Mouse (Mus musculus) layer of hippocampus, adult 2 months (tissue): ENCODE measurements around the gene Ifitm3. TPM values are rescaled to one million over a fixed set of nuclear protein-coding genes. Genes with fewer than 3 reads are reported as not detected.
A peak's percentile ranks its signal among the peaks of the same experiment; 100 is the strongest.
"Not testable (repeated sequence)": the region's sequence is repeated elsewhere in the genome, so short reads cannot be mapped to it uniquely, and the experiment has no call there.

Experiments used
- DNase-seq, 2 experiments: peaks; one replicate each; pipeline ENCODE4 v3.0.0; 2022; ENCODE audit warnings: low spot score in 2 of 2
- H3K27ac ChIP-seq: fragments of 200-600 bp; 2 replicates; pipeline ENCODE4 v1.8.1; 2022
- H3K4me3 ChIP-seq: fragments of 200-600 bp; 2 replicates; pipeline ENCODE4 v1.8.1; 2022; ENCODE audit warnings: mild to moderate bottlenecking
- CTCF ChIP-seq: fragments of 200-600 bp; conservative IDR thresholded peaks from 2 replicates; pipeline ENCODE4 v1.8.1; 2022; ENCODE audit warnings: antibody characterized with exemption, mild to moderate bottlenecking, moderate library complexity
- total RNA-seq, 2 experiments: library from RNA; stranded (reverse); gene quantifications; 2 replicates each; pipeline ENCODE4 v1.2.3; 2021

Ifitm3 gene
- total RNA-seq, 2 experiments from 2014 or later, result 9.6 to 13.9 TPM

GRCm38 (mm10) chr7:141046931-141047580 is 36.5 kb upstream of the Ifitm3 start:
- TF ChIP-seq CTCF, result no peak
- Histone ChIP-seq H3K4me3 (no peak overlapping the region), H3K27ac (peak overlapping the region; percentile 81)
- DNase-seq, result no peak

DNA sequence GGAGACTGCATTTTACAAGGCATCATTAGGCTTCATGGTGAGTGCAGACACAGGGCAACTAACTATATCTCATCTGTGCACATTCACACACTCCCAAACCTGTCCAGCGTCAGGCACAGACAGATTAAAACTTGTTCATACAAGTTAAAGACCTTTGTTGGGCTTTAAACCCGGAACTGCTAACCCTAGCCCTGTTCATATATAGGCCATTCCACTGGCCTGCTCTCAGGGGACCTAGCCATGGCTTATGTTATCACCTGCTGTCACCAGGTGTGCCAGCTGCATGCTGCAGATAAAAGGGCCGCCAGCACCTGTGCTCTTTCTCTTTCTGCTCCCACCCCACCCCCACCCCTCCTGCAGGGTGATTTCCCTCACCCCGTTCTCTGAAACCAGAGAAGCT is 32.0 kb upstream of the Ifitm3 start:
- no peak for DNase-seq
- TF ChIP-seq CTCF, result no peak
- Histone ChIP-seq H3K4me3 (no peak overlapping the region), H3K27ac (no peak overlapping the region)

DNA sequence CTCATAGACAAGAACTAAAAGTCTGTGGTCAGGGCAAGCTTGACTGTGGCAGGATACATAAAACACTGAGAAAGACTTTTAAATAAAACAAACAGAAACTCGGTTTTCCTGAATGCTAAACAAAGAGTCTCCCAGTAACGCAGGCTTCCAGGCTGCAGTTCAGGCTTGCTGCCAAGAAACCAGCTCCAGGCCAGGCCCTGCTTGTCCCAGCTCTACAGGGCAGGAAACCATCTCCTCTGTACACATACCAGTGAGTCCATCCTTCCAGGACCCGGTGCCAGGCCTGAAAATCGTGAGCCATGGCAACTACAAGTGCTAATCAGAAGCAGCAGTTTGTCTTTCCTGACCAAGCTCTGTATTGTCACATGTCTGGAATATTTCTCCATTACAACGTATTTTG is 31.1 kb upstream of the Ifitm3 start:
- H3K27ac ChIP-seq, result peak overlapping the region; percentile 72
- no peak overlapping the region for H3K4me3 ChIP-seq
- DNase-seq, result no peak
- no peak for TF ChIP-seq CTCF

DNA sequence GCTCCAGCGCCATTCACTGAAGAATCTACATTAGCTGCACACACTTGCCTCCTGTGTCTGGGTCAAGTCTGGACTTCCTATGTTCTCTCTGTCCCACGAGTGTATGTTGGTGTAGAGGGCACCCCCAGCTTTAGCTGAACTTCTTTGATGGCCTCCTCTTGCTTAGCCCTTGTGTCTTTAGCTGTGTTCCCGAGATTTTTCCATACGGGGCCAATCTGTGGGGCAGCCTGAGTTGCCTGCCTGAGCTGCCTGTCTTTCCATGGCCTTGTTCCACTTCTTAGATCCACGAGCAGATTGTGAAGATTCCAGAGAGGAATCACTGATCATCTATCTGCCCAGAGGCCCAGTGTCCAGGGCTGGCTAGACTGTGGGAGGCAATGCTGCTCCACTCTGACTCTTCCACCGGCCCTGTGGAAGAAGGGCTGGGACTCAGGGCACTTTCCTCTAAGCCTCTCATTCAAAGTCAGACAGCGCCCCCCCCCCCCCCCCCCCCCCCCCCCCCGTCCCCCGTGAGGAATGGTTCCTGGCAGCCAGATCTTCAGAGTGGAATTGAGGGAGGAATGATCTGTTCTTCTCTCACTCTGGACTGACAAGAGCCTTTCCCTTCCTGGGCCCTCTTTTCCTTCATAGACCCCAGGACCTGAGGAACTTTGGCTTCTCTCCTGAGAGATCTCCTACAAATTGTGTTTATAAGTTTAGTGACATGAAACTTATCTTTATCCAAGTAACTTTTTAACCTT is 30.5 kb upstream of the Ifitm3 start:
- no peak for DNase-seq
- peak overlapping the region; percentile 72 for H3K27ac ChIP-seq
- no peak overlapping the region for H3K4me3 ChIP-seq
- TF ChIP-seq CTCF, result no peak

DNA sequence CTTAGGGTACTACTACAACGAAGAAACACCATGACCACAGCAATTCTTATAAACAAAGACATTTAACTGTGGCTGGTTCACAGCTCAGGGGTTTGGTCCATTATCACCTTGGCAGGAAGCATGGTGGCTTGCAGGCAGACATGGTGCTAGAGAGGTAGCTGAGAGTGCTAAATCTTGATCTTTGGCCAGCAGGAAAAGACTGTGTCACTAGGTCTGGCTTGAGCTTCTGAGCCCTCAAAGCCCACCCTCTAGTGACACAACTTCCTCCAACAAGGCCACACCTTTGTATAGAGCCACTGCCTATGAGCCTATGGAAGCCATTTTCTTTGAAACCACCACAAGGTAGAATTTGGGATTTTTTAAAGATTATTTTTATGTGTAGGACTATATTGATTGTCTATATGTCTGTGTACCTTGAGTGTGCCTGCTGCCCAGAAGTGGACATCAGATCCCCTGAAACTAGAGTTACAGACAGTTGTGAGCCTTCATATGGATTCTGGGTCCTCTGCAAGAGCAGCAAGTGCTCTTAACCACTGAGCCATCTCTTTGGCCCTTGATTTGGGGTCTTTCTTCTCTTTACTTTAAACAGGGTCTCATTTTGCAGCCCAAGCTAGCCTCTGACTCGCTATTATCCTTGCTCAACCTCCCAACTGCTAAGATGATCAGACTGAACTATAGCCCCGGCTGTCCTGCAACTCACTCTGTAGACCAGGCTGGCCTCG is 29.0 kb upstream of the Ifitm3 start:
- DNase-seq, result no peak
- TF ChIP-seq CTCF, result no peak
- H3K4me3 ChIP-seq, result no peak overlapping the region

GRCm38 (mm10) chr7:141038090-141039032 is 27.8 kb upstream of the Ifitm3 start:
- H3K27ac ChIP-seq, result no peak overlapping the region
- DNase-seq, result no peak
- no peak for TF ChIP-seq CTCF
- no peak overlapping the region for H3K4me3 ChIP-seq

More for the DNA sequence above, 29.0 kb upstream of the Ifitm3 start:
- no peak overlapping the region for H3K27ac ChIP-seq

DNA sequence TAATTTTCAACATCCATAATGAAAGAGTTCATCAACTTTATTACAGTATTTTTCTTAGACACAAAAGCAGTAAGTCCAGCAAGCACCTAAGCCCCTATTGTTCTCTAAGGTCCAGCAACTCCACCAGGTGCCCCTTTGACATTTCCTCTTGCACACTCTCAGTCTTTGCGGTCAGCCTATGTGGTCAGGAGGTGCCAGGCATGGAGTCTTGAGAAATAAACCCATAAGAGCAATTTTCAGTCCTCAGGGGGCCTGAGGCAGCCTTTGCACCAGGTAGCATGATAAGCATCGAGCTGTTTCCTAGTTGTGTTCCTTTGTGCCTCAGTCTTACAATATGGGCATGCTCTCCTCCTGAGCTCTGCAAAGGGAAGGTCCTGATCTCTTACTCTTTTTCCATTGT is 26.1 kb upstream of the Ifitm3 start:
- DNase-seq, H3K4me3 ChIP-seq: not testable (repeated sequence)

DNA sequence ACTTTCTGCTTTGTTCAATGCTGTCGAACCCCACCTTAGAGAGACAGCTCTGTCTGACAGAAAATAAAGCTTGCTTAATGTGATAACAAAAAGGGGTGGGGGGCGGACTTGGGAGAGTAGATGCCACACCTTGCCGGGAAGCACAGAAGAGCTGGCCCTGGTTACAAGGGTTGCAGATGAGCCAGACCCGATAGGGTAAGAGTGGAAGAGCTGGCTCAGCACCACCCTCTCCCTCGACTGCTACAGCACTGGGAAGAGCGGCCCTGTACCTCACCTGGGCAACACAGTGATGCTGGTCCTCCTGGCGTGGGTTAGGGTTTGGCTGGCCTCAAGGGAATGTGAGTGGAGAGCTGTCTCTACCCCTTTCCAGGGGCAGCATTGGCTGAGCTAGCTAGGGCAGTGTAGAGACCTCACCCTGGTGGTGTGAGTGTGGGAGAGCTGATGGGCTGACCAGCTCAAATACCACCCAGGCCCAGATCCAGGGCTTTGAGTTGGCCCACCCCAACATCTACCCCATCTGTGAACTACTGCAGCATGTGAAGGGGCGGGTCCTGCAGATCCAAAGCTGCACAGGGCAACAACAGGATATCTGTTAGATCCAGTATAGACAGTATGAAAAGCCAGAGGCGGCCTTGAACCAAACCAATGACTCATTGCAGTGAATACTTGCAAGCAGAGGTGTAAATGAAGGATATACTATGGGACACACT is 22.0 kb upstream of the Ifitm3 start:
- DNase-seq, result no peak
- Histone ChIP-seq H3K4me3 (no peak overlapping the region), H3K27ac (no peak overlapping the region)
- TF ChIP-seq CTCF, result no peak

More for the DNA sequence above, 26.1 kb upstream of the Ifitm3 start:
- not testable (repeated sequence) for H3K27ac ChIP-seq

DNA sequence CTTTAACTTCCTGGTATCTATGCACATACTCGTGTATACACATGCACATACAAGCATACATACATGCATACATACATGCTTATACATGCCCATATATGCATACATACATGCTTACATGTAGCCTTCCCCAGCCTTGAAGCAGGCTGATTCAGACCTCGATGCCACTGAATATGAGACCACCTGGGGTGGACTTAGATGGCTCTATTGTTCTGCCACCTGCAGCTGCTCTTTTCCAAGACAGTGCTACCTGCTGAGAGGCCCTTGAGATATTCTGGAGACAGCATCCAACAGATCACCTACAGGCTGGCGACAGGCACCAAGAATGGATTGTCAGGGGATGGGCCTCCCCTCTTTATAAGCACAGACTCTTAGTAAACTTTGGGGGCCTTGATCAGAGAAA is 19.8 kb upstream of the Ifitm3 start:
- H3K27ac ChIP-seq, result no peak overlapping the region
- no peak for TF ChIP-seq CTCF
- H3K4me3 ChIP-seq, result no peak overlapping the region
- DNase-seq, result no peak

GRCm38 (mm10) chr7:141028831-141029230 is 18.3 kb upstream of the Ifitm3 start, which contains the start of gene Gm17387:
Gm17387 (plus strand) TSS chr7:141029131.
- no peak for DNase-seq
- H3K4me3 ChIP-seq, result no peak within 1 kb of the TSS
- no peak within 1 kb of the TSS for H3K27ac ChIP-seq
- no peak for TF ChIP-seq CTCF

GRCm38 (mm10) chr7:141026740-141027098 is 16.1 kb upstream of the Ifitm3 start:
- no peak for DNase-seq
- peak overlapping the region; percentile 39; the same call in 1 of the 2 replicates for H3K27ac ChIP-seq
- no peak for TF ChIP-seq CTCF
- H3K4me3 ChIP-seq, result no peak overlapping the region
